Mouse (Mus musculus) midbrain, embryonic 12.5 days (tissue): Measurements from ENCODE around the gene Cdk10. TPM values are rescaled to one million over a fixed set of nuclear protein-coding genes. Genes with fewer than 3 reads are reported as not detected.
"Not testable (repeated sequence)": the region's sequence is repeated elsewhere in the genome, so short reads cannot be mapped to it uniquely, and the experiment has no call there.

ENCODE experiments used
- ATAC-seq: fragments of 200-750 bp; cut with Nextera tagmentation; 2 replicates; pipeline ENCODE4 v1.8.0; 2017; ENCODE audit warnings: low read depth, moderate TSS enrichment, moderate library complexity; ENCODE audit not compliant: low FRiP score
- H3K27ac ChIP-seq: fragments of 300-500 bp; sonication (generic); replicated peaks from 2 replicates; pipeline ENCODE4 v1.5.1; 2016; ENCODE audit warnings: mild to moderate bottlenecking
- H3K27me3 ChIP-seq: fragments of 300-500 bp; sonication (generic); 2 replicates; pipeline ENCODE4 v1.6.1; 2016; ENCODE audit warnings: mild to moderate bottlenecking
- H3K36me3 ChIP-seq: fragments of 300-500 bp; sonication (generic); 2 replicates; pipeline ENCODE4 v1.6.1; 2016
- H3K4me1 ChIP-seq: fragments of 300-500 bp; sonication (generic); 2 replicates; pipeline ENCODE4 v1.6.1; 2016
- H3K4me2 ChIP-seq: fragments of 300-500 bp; sonication (generic); replicated peaks from 2 replicates; pipeline ENCODE4 v1.6.1; 2016; ENCODE audit warnings: mild to moderate bottlenecking, moderate library complexity
- H3K4me3 ChIP-seq: fragments of 300-500 bp; sonication (generic); 2 replicates; pipeline ENCODE4 v1.5.1; 2016; ENCODE audit warnings: mild to moderate bottlenecking
- H3K9ac ChIP-seq: fragments of 300-500 bp; sonication (generic); replicated peaks from 2 replicates; pipeline ENCODE4 v1.6.1; 2016; ENCODE audit warnings: mild to moderate bottlenecking, moderate library complexity
- H3K9me3 ChIP-seq: fragments of 300-500 bp; sonication (generic); 2 replicates; pipeline ENCODE4 v1.6.1; 2016; ENCODE audit warnings: mild to moderate bottlenecking
- WGBS: fragments of 180-500 bp; shearing (Covaris S2); methylation state at CpG from one replicate; pipeline ENCODE4 v1.1.7; 2016; 5-methylcytosine and 5-hydroxymethylcytosine counted together
- polyA plus RNA-seq: library from polyadenylated mRNA; unstranded; fragments of >200 nt; fragmentation: Nextera tagmentation; extraction: Ambion mirVana; gene quantifications from 2 replicates; pipeline ENCODE4 v1.2.1, GENCODE M21; 2016

The Cdk10 gene
- polyA plus RNA-seq, 1 experiment from 2014 or later: 34.1 TPM

DNA sequence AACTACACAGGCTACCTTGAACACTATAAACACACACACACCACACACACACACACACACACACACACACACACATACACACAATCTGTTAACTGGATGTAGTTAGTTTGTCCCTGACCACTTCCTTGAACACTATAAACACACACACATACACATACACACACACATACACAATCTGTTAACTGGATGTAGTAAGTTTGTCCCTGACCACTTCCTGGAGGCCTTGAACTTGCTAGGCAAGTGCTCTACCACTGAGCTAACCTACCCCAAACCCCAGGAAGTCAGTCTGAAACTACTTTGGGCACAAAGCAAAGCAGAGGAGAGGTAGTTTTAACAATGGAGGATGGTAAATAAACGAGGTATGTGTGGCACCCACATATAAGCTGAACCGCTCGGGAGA, 21.1 kb upstream of the Cdk10 start:
- 85% methylated on average over 3 of the region's 3 CpGs for WGBS

GRCm38 (mm10) chr8:123211876-123212275, 12.8 kb upstream of the Cdk10 start:
- peak overlapping the region; percentile 94 for H3K9ac ChIP-seq
- 52% methylated on average over 10 of the region's 10 CpGs for WGBS
- H3K36me3 ChIP-seq: peaks cover 33% of the 10 kb centered on the region
- peak overlapping the region; percentile 95 for H3K4me2 ChIP-seq
- H3K27ac ChIP-seq: no peak overlapping the region
- H3K4me3 ChIP-seq: peak overlapping the region; percentile 79
- peaks cover 23% of the 10 kb centered on the region for H3K4me1 ChIP-seq
- ATAC-seq: no peak
- H3K27me3 ChIP-seq: no peaks in the 10 kb centered on the region
- H3K9me3 ChIP-seq: no peaks in the 10 kb centered on the region

More for the DNA sequence above, 21.1 kb upstream of the Cdk10 start:
- no peak overlapping the region for H3K27ac ChIP-seq
- H3K36me3 ChIP-seq: peaks cover 38% of the 10 kb centered on the region
- no peak overlapping the region for H3K4me3 ChIP-seq
- H3K9me3 ChIP-seq: no peaks in the 10 kb centered on the region
- no peaks in the 10 kb centered on the region for H3K4me1 ChIP-seq
- no peak for ATAC-seq
- no peak overlapping the region for H3K4me2 ChIP-seq
- H3K27me3 ChIP-seq: 0 out of 2 replicates have a peak, but pooled peaks cover 4% of the 10 kb centered on the region
- H3K9ac ChIP-seq: no peak overlapping the region

DNA sequence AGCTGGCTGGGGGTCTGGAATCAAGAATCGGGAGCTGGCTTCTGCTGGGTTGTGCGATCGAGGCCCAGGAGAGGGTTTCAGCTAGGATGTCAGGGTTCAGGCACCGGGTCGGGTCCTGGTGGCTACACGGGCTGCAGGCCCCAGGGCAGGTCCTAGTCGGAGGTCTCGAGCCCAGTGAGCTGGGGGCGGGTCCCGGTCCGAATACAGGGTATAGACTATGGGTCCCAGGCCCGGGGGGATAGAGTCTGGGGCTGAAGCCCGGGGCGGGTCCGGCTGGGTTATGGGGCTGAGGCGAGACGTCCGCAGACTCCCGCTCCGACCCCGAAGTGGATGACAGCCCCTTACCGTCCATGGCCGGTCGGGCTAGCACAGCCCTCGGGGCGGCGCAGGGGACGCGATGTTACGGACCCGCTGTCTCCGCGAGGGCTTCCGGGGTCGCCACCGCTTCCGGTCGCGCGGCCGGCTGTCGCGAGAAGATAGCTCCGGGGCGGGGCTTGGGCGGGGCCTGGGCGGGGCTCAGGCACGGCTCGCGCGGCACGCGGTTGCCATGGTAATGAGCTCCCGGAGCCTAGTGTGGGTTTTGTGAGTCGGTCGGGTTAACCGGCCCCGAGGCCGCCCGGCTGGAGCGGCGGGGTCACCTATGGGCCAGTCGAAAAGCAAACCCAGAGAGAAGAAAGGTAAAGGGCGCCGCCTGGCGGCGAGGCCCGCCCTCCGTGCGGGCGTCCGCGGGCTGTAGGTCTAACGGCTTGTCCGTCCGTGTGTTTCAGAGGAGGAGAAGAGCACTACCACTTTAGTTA, 12.1 kb upstream of the Cdk10 start, which contains the start of the genes Chmp1a and Spata33:
Gene Chmp1a (minus strand): TSS at position 443 of the 797 bp plus-strand sequence.
Gene Spata33 (plus strand): TSS at position 512 of the 797 bp plus-strand sequence.
- Histone ChIP-seq H3K4me3 (peak within 1 kb of the TSS; percentile 79), H3K36me3 (peaks cover 26% of the 10 kb centered on the region), H3K27ac (peak within 1 kb of the TSS; percentile 66), H3K9ac (peak within 1 kb of the TSS; percentile 94), H3K9me3 (no peaks in the 10 kb centered on the region), H3K4me2 (peak within 1 kb of the TSS; percentile 95), H3K27me3 (no peaks in the 10 kb centered on the region), H3K4me1 (peaks cover 23% of the 10 kb centered on the region)
- peak; percentile 96 for ATAC-seq
- WGBS: 1% methylated on average over 61 of the region's 76 CpGs

DNA sequence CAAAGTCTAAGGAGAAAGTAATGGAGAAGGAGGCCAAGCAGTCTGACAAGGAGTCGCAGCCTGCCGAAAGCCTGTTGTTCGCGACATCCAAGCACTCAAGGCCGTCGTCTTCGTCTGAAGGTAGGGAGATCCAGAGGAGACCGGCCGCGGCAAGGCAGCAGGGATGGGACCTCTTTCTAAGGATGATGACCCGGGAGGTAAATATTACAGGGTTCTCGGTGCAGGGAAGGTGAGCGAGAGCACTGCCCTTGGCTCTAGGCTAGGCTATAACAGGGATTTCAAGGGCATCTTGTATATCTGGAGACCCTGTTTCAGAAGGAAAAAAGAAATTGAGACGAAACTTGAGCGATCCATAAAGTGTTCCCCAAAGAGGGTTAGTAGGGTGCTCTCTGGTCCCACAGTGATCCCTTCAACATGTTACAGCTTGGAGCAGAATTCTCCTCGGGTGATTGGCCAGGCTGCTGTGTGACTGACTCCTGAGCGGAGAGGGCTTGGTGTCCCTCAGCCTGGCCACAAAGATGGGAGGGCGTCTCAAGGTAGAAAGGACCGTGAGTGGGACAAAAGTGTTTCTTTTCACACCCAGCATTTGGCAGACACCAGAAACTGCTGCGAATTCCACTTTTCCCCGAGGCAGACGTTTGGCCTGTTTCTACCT, 11.4 kb upstream of the Cdk10 start:
- no peaks in the 10 kb centered on the region for H3K9me3 ChIP-seq
- 23% methylated on average over 22 of the region's 22 CpGs for WGBS
- H3K4me1 ChIP-seq: peaks cover 23% of the 10 kb centered on the region
- H3K4me3 ChIP-seq: peak overlapping the region; percentile 79
- H3K9ac ChIP-seq: peak overlapping the region; percentile 94
- H3K27me3 ChIP-seq: no peaks in the 10 kb centered on the region
- no peak for ATAC-seq
- peaks cover 19% of the 10 kb centered on the region for H3K36me3 ChIP-seq
- H3K27ac ChIP-seq: peak overlapping the region; percentile 66
- H3K4me2 ChIP-seq: peak overlapping the region; percentile 95

GRCm38 (mm10) chr8:123215430-123215829, 9.2 kb upstream of the Cdk10 start:
- Histone ChIP-seq H3K27ac (no peak overlapping the region), H3K9me3 (no peaks in the 10 kb centered on the region), H3K36me3 (no peaks in the 10 kb centered on the region; the same call in 1 of the 2 replicates), H3K9ac (no peak overlapping the region), H3K4me3 (no peak overlapping the region), H3K27me3 (no peaks in the 10 kb centered on the region), H3K4me2 (no peak overlapping the region), H3K4me1 (peaks cover 23% of the 10 kb centered on the region)
- no peak for ATAC-seq
- 83% methylated on average over 3 of the region's 3 CpGs for WGBS

DNA sequence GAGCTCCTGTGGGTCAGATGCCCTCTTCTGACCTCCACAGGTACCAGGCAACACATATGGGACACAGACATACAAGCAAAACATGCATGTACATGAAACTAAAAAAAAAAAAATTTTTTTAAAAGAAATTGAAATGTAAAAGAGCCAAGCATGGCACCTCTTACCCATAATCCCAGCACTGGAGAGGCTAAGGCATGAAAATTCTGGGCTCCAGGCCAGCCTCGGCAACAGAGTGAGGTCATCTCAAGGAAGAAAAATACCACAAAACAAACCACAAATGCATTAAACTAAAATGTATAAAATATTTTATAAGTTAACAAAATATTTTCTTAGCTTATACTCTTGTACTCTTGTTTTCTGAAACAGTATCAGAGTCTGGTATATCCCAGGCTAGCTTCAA, 3.7 kb upstream of the Cdk10 start:
- Histone ChIP-seq H3K4me2 (no peak overlapping the region), H3K9me3 (no peaks in the 10 kb centered on the region), H3K4me1 (peaks cover 14% of the 10 kb centered on the region), H3K27me3 (no peaks in the 10 kb centered on the region), H3K4me3 (no peak overlapping the region), H3K36me3 (no peaks in the 10 kb centered on the region), H3K9ac (no peak overlapping the region), H3K27ac (no peak overlapping the region)
- ATAC-seq: no peak
- WGBS: 92% methylated on average over 1 of the region's 1 CpGs

DNA sequence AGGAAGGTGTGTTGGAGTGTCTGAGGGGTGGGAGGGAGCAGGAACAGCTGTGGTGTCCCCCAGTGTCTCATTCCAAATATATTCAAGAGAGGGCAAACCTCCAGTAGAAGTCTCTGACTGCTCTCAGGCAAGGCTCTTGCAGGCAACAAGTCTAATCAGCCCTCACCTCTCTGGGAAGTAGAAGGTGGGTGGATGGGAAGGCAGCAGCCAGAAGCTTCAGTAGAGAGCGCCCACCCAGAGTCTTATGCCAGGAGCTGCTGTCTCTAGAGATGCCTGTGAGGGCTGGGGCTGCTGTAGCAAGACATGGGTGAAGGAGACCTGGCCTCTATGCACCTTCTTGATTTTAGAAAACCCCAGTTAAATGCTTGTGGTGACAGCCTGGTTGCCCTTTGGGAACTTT, 3.8 kb downstream of the Cdk10 start:
- H3K27ac ChIP-seq: no peak overlapping the region
- ATAC-seq: no peak
- peaks cover 14% of the 10 kb centered on the region for H3K4me1 ChIP-seq
- no peak overlapping the region for H3K4me2 ChIP-seq
- no peak overlapping the region for H3K4me3 ChIP-seq
- H3K36me3 ChIP-seq: peaks cover 27% of the 10 kb centered on the region
- H3K27me3 ChIP-seq: peaks cover 8% of the 10 kb centered on the region
- 93% methylated on average over 1 of the region's 1 CpGs for WGBS
- no peak overlapping the region for H3K9ac ChIP-seq
- H3K9me3 ChIP-seq: no peaks in the 10 kb centered on the region

- WGBS: 92% methylated on average over 11 of the region's 11 CpGs
- Histone ChIP-seq H3K36me3 (peaks cover 27% of the 10 kb centered on the region), H3K27me3 (peaks cover 27% of the 10 kb centered on the region), H3K4me1 (peaks cover 15% of the 10 kb centered on the region)
- not testable (repeated sequence) for H3K27ac ChIP-seq, H3K4me3 ChIP-seq, H3K4me2 ChIP-seq, H3K9me3 ChIP-seq, ATAC-seq, H3K9ac ChIP-seq
These were observed 5.7 kb downstream of the Cdk10 start for GRCm38 (mm10) chr8:123230326-123230725.

GRCm38 (mm10) chr8:123231742-123232141, 7.1 kb downstream of the Cdk10 start:
- no peak for ATAC-seq
- peaks cover 27% of the 10 kb centered on the region for H3K36me3 ChIP-seq
- H3K4me2 ChIP-seq: no peak overlapping the region
- H3K9ac ChIP-seq: no peak overlapping the region
- peaks cover 22% of the 10 kb centered on the region for H3K4me1 ChIP-seq
- H3K9me3 ChIP-seq: no peaks in the 10 kb centered on the region
- H3K27ac ChIP-seq: no peak overlapping the region
- H3K4me3 ChIP-seq: no peak overlapping the region
- peaks cover 40% of the 10 kb centered on the region for H3K27me3 ChIP-seq
- 57% methylated on average over 5 of the region's 5 CpGs for WGBS

- ATAC-seq: no peak
- WGBS: 51% methylated on average over 7 of the region's 7 CpGs
- Histone ChIP-seq H3K27ac (no peak overlapping the region), H3K4me2 (no peak overlapping the region), H3K9me3 (no peaks in the 10 kb centered on the region), H3K36me3 (peaks cover 20% of the 10 kb centered on the region), H3K27me3 (peaks cover 42% of the 10 kb centered on the region), H3K4me1 (peaks cover 22% of the 10 kb centered on the region), H3K4me3 (no peak overlapping the region), H3K9ac (no peak overlapping the region)
These were observed 7.9 kb downstream of the Cdk10 start for GRCm38 (mm10) chr8:123232553-123232952.

DNA sequence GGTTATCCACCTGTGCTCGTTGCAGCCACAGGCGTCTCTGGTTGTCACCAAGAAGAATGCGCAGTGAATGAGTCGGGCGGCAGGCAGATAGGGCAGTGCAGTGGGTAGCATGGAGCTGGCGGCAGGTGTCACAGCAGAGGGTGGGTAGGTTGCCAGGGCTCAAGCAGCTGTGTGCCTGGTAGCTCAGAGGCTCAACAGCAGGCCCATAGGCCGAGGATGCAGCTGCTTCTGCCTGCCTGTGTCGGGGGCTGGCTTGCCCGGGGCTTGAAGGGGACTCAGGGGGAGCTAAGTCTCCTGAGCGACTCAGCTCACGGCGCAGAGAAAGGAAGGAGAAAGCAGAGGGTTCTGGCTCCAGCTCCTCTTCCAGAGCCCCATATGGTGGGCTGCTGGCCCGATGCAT, 8.7 kb downstream of the Cdk10 start:
- Histone ChIP-seq H3K27me3 (peaks cover 42% of the 10 kb centered on the region), H3K9ac (no peak overlapping the region), H3K4me1 (peaks cover 22% of the 10 kb centered on the region), H3K36me3 (peaks cover 12% of the 10 kb centered on the region), H3K4me2 (no peak overlapping the region), H3K9me3 (no peaks in the 10 kb centered on the region), H3K4me3 (no peak overlapping the region), H3K27ac (no peak overlapping the region)
- ATAC-seq: no peak
- 59% methylated on average over 13 of the region's 13 CpGs for WGBS

DNA sequence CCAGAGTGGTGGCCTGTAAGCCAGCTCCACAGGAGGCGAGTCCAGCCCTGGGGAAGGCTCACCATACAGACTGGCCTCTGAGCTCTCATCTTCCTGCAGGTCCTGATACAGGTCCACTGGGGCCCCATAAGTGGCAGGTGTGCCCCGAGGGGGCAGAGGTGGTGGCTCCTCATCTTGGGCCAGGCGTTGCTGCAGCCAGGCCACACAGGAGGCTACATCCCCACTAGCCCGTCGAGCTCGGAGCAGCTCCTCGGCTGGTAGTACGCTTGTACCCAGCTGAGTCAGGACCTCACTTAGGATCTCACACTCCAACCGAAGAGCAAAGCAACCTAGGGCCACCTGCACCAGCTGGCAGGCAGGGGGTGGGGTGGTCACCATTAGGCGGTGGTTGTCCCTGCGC, 9.1 kb downstream of the Cdk10 start:
- Histone ChIP-seq H3K4me1 (peaks cover 22% of the 10 kb centered on the region), H3K9ac (no peak overlapping the region), H3K4me2 (no peak overlapping the region), H3K27ac (no peak overlapping the region), H3K36me3 (peaks cover 7% of the 10 kb centered on the region), H3K9me3 (no peaks in the 10 kb centered on the region), H3K4me3 (no peak overlapping the region), H3K27me3 (peaks cover 42% of the 10 kb centered on the region)
- 81% methylated on average over 11 of the region's 11 CpGs for WGBS
- no peak for ATAC-seq
